Mouse (Mus musculus) bone marrow, adult 2 months (tissue): ENCODE measurements around the gene Dennd4c. TPM values are rescaled to one million over a fixed set of nuclear protein-coding genes. Genes with fewer than 3 reads are reported as not detected.

Experiments used
- H3K27ac ChIP-seq: fragments of 200-500 bp; 2 replicates; pipeline ENCODE4 v1.5.1; 2012; ENCODE audit warnings: low read depth, mild to moderate bottlenecking, control low read depth, inconsistent platforms, low read length; ENCODE audit not compliant: control insufficient read depth, poor library complexity, insufficient read depth
- H3K4me1 ChIP-seq: fragments of 200-500 bp; 2 replicates; pipeline ENCODE4 v1.6.1; 2011; ENCODE audit warnings: low read length; ENCODE audit not compliant: control insufficient read depth, insufficient read depth
- H3K4me3 ChIP-seq: fragments of 200-500 bp; replicated peaks from 2 replicates; pipeline ENCODE3; 2011; ENCODE audit warnings: mild to moderate bottlenecking, low read depth, low read length, control low read depth; ENCODE audit not compliant: control insufficient read depth
- CTCF ChIP-seq: fragments of 200-500 bp; IDR thresholded peaks from 2 replicates; pipeline ENCODE4 v1.5.1; 2011; ENCODE audit warnings: low read length, control low read depth; ENCODE audit not compliant: control insufficient read depth, insufficient read depth
- POLR2A ChIP-seq: fragments of 200-500 bp; IDR thresholded peaks from 2 replicates; pipeline ENCODE4 v1.6.1; 2011; ENCODE audit warnings: low read depth, mild to moderate bottlenecking, control low read depth, low read length, borderline replicate concordance; ENCODE audit not compliant: control insufficient read depth
- WGBS: fragments of 180-500 bp; shearing (Covaris S2); methylation state at CpG from one replicate; pipeline ENCODE4 v1.1.7; 2018; 5-methylcytosine and 5-hydroxymethylcytosine counted together
- polyA plus RNA-seq: library from polyadenylated mRNA; stranded (reverse); fragments of >200 nt; gene quantifications from 2 replicates; pipeline ENCODE4 v1.2.4, GENCODE M21; 2011; ENCODE audit warnings: low replicate concordance; ENCODE audit not compliant: missing spikeins, insufficient read depth, insufficient read length

The Dennd4c gene
- polyA plus RNA-seq, 1 experiment = 2.4 TPM

GRCm38 (mm10) chr4:86845384-86845783 lies 97.0 kb downstream of the Dennd4c start:
- TF ChIP-seq CTCF (no peak), POLR2A (no peak)
- 91% methylated on average over 3 of the region's 3 CpGs for WGBS
- Histone ChIP-seq H3K27ac (no peak overlapping the region), H3K4me1 (no peaks in the 10 kb centered on the region), H3K4me3 (no peak overlapping the region)

- no peak for TF ChIP-seq CTCF
- no peak for TF ChIP-seq POLR2A
- H3K4me1 ChIP-seq = no peaks in the 10 kb centered on the region
Observed at GRCm38 (mm10) chr4:86847246-86847645, 98.9 kb downstream of the Dennd4c start.

GRCm38 (mm10) chr4:86851331-86851730 lies 103.0 kb downstream of the Dennd4c start:
- H3K4me1 ChIP-seq = no peaks in the 10 kb centered on the region; the same call in 1 of the 2 replicates
- no peak for TF ChIP-seq CTCF
- TF ChIP-seq POLR2A = no peak
- no peak overlapping the region for H3K27ac ChIP-seq
- 74% methylated on average over 2 of the region's 2 CpGs for WGBS
- H3K4me3 ChIP-seq = no peak overlapping the region

More at GRCm38 (mm10) chr4:86847246-86847645, 98.9 kb downstream of the Dennd4c start:
- H3K27ac ChIP-seq = no peak overlapping the region
- H3K4me3 ChIP-seq = no peak overlapping the region
- WGBS = 66% methylated on average over 2 of the region's 2 CpGs

- H3K27ac ChIP-seq = no peak overlapping the region
- TF ChIP-seq CTCF (no peak), POLR2A (no peak)
- no peaks in the 10 kb centered on the region; the same call in 1 of the 2 replicates for H3K4me1 ChIP-seq
- H3K4me3 ChIP-seq = no peak overlapping the region
- 59% methylated on average over 3 of the region's 3 CpGs for WGBS
Observed at GRCm38 (mm10) chr4:86852018-86852417, 103.7 kb downstream of the Dennd4c start.

- 73% methylated on average over 4 of the region's 4 CpGs for WGBS
- Histone ChIP-seq H3K4me1 (no peaks in the 10 kb centered on the region; the same call in 1 of the 2 replicates), H3K27ac (no peak overlapping the region), H3K4me3 (no peak overlapping the region)
- no peak for TF ChIP-seq POLR2A
Observed at GRCm38 (mm10) chr4:86852813-86853590, 104.6 kb downstream of the Dennd4c start.

- H3K4me3 ChIP-seq = peak overlapping the region; percentile 69
- no peak for TF ChIP-seq POLR2A
- TF ChIP-seq CTCF = no peak
- under 1% methylated on average over 50 of the region's 50 CpGs for WGBS
- H3K27ac ChIP-seq = peak overlapping the region; percentile 93
- H3K4me1 ChIP-seq = no peaks in the 10 kb centered on the region; the same call in 1 of the 2 replicates
Observed at GRCm38 (mm10) chr4:86856304-86857112, 108.2 kb downstream of the Dennd4c start.

- TF ChIP-seq POLR2A (peak; percentile 88; the same call in 1 of the 2 replicates), CTCF (no peak)
- Histone ChIP-seq H3K4me3 (peak within 1 kb of the TSS; percentile 92), H3K4me1 (no peaks in the 10 kb centered on the region; the same call in 1 of the 2 replicates), H3K27ac (peak within 1 kb of the TSS; percentile 93)
- under 1% methylated on average over 68 of the region's 68 CpGs for WGBS
Observed at GRCm38 (mm10) chr4:86857113-86858069, 109.0 kb downstream of the Dennd4c start, which contains the start of gene Rps6. Gene Rps6 (minus strand): TSS chr4:86857412.
